Mouse (Mus musculus) erythroid progenitor cell, adult 5-6 weeks (primary cell): ENCODE results near the gene Cdc42bpg. TPM values are rescaled to one million over a fixed set of nuclear protein-coding genes. Genes with fewer than 3 reads are reported as not detected.

Experiments used
- total RNA-seq, 2 experiments: library from RNA; stranded (forward) in 1 of 2; stranded (reverse) in 1 of 2; fragments of 150-400 nt in 1 of 2; fragments of 186-747, 209-891 nt in 1 of 2; gene quantifications; 2 replicates each; pipeline versions ENCODE4 v1.2.3 to v1.2.4; 2015 to 2017; ENCODE audit warnings: low replicate concordance in 2 of 2

The Cdc42bpg gene
- total RNA-seq, 2 experiments from 2014 or later, result 1.4 TPM; not detected in 1

Other genes starting within 250 kb of the Cdc42bpg start
- gene Mrpl49, start 248.7 kb upstream of the Cdc42bpg start, total RNA-seq (2015; ENCODE audit: low replicate concordance), result 27.2 and 31.4 TPM in 2 replicates
- 13.0 and 40.8 TPM in 2 replicates for gene Mrpl49, start 248.7 kb upstream of the Cdc42bpg start, total RNA-seq (2017; ENCODE audit: low replicate concordance)
- 666 and 864 TPM in 2 replicates for gene Fau, start 248.6 kb upstream of the Cdc42bpg start, total RNA-seq (2015; ENCODE audit: low replicate concordance)
- 450 and 703 TPM in 2 replicates for gene Fau, start 248.6 kb upstream of the Cdc42bpg start, total RNA-seq (2017; ENCODE audit: low replicate concordance)
- gene Znhit2, start 245.3 kb upstream of the Cdc42bpg start, total RNA-seq (2015; ENCODE audit: low replicate concordance), result 5.9 and 7.2 TPM in 2 replicates
- gene Znhit2, start 245.3 kb upstream of the Cdc42bpg start, total RNA-seq (2017; ENCODE audit: low replicate concordance), result 3.0 and 5.7 TPM in 2 replicates
- 14.1 TPM in 1 of 2 replicates, not detected in the other for gene Tm7sf2, start 238.1 kb upstream of the Cdc42bpg start, total RNA-seq (2015; ENCODE audit: low replicate concordance)
- gene Tm7sf2, start 238.1 kb upstream of the Cdc42bpg start, total RNA-seq (2017; ENCODE audit: low replicate concordance), result 1.9 TPM in 1 of 2 replicates, not detected in the other
- 17.3 and 30.2 TPM in 2 replicates for gene Vps51, start 229.2 kb upstream of the Cdc42bpg start, total RNA-seq (2015; ENCODE audit: low replicate concordance)
- 10.5 and 10.9 TPM in 2 replicates for gene Vps51, start 229.2 kb upstream of the Cdc42bpg start, total RNA-seq (2017; ENCODE audit: low replicate concordance)
- not detected in 2 replicates for gene Tmem262, start 226.4 kb upstream of the Cdc42bpg start, total RNA-seq (2015; ENCODE audit: low replicate concordance)
- not detected in 2 replicates for gene Tmem262, start 226.4 kb upstream of the Cdc42bpg start, total RNA-seq (2017; ENCODE audit: low replicate concordance)
- not detected in 2 replicates for gene Gm28374, start 224.2 kb upstream of the Cdc42bpg start, total RNA-seq (2015; ENCODE audit: low replicate concordance)
- gene Gm28374, start 224.2 kb upstream of the Cdc42bpg start, total RNA-seq (2017; ENCODE audit: low replicate concordance), result not detected in 2 replicates
- 6.3 and 6.5 TPM in 2 replicates for gene Zfpl1, start 221.5 kb upstream of the Cdc42bpg start, total RNA-seq (2015; ENCODE audit: low replicate concordance)
- 20.0 and 23.5 TPM in 2 replicates for gene Zfpl1, start 221.5 kb upstream of the Cdc42bpg start, total RNA-seq (2017; ENCODE audit: low replicate concordance)
- gene Cdca5, start 221.5 kb upstream of the Cdc42bpg start, total RNA-seq (2015; ENCODE audit: low replicate concordance), result 70.3 and 72.1 TPM in 2 replicates
- 56.7 and 64.8 TPM in 2 replicates for gene Cdca5, start 221.5 kb upstream of the Cdc42bpg start, total RNA-seq (2017; ENCODE audit: low replicate concordance)
- 21.4 TPM in 1 of 2 replicates, not detected in the other for gene AC131692.1, start 212.0 kb upstream of the Cdc42bpg start, total RNA-seq (2015; ENCODE audit: low replicate concordance)
- gene AC131692.1, start 212.0 kb upstream of the Cdc42bpg start, total RNA-seq (2017; ENCODE audit: low replicate concordance), result 12.1 and 29.4 TPM in 2 replicates
- 14.7 and 15.9 TPM in 2 replicates for gene Naaladl1, start 200.7 kb upstream of the Cdc42bpg start, total RNA-seq (2015; ENCODE audit: low replicate concordance)
- gene Naaladl1, start 200.7 kb upstream of the Cdc42bpg start, total RNA-seq (2017; ENCODE audit: low replicate concordance), result 6.4 and 9.8 TPM in 2 replicates
- 2.5 and 5.9 TPM in 2 replicates for gene Sac3d1, start 187.8 kb upstream of the Cdc42bpg start, total RNA-seq (2015; ENCODE audit: low replicate concordance)
- gene Sac3d1, start 187.8 kb upstream of the Cdc42bpg start, total RNA-seq (2017; ENCODE audit: low replicate concordance), result 4.4 and 4.6 TPM in 2 replicates
- gene Snx15, start 178.2 kb upstream of the Cdc42bpg start, total RNA-seq (2015; ENCODE audit: low replicate concordance), result 52.8 and 61.6 TPM in 2 replicates
- gene Snx15, start 178.2 kb upstream of the Cdc42bpg start, total RNA-seq (2017; ENCODE audit: low replicate concordance), result 23.8 and 39.4 TPM in 2 replicates
- 2.5 and 7.1 TPM in 2 replicates for gene Batf2, start 165.5 kb upstream of the Cdc42bpg start, total RNA-seq (2015; ENCODE audit: low replicate concordance)
- 1.7 TPM in 1 of 2 replicates, not detected in the other for gene Batf2, start 165.5 kb upstream of the Cdc42bpg start, total RNA-seq (2017; ENCODE audit: low replicate concordance)
- gene Arl2, start 164.9 kb upstream of the Cdc42bpg start, total RNA-seq (2015; ENCODE audit: low replicate concordance), result 17.2 and 19.8 TPM in 2 replicates
- gene Arl2, start 164.9 kb upstream of the Cdc42bpg start, total RNA-seq (2017; ENCODE audit: low replicate concordance), result 9.4 and 17.3 TPM in 2 replicates
- gene Majin, start 122.1 kb upstream of the Cdc42bpg start, total RNA-seq (2015; ENCODE audit: low replicate concordance), result not detected in 2 replicates
- not detected in 2 replicates for gene Majin, start 122.1 kb upstream of the Cdc42bpg start, total RNA-seq (2017; ENCODE audit: low replicate concordance)
- gene Gpha2, start 80.1 kb upstream of the Cdc42bpg start, total RNA-seq (2015; ENCODE audit: low replicate concordance), result not detected in 2 replicates
- gene Gpha2, start 80.1 kb upstream of the Cdc42bpg start, total RNA-seq (2017; ENCODE audit: low replicate concordance), result not detected in 2 replicates
- 52.6 and 79.6 TPM in 2 replicates for gene Ppp2r5b, start 70.6 kb upstream of the Cdc42bpg start, total RNA-seq (2015; ENCODE audit: low replicate concordance)
- gene Ppp2r5b, start 70.6 kb upstream of the Cdc42bpg start, total RNA-seq (2017; ENCODE audit: low replicate concordance), result 117 and 224 TPM in 2 replicates
- gene Atg2a, start 64.8 kb upstream of the Cdc42bpg start, total RNA-seq (2015; ENCODE audit: low replicate concordance), result 13.8 and 18.0 TPM in 2 replicates
- 18.4 and 18.6 TPM in 2 replicates for gene Atg2a, start 64.8 kb upstream of the Cdc42bpg start, total RNA-seq (2017; ENCODE audit: low replicate concordance)
- gene Ehd1, start 29.7 kb upstream of the Cdc42bpg start, total RNA-seq (2015; ENCODE audit: low replicate concordance), result 20.1 and 23.4 TPM in 2 replicates
- 17.5 and 30.7 TPM in 2 replicates for gene Ehd1, start 29.7 kb upstream of the Cdc42bpg start, total RNA-seq (2017; ENCODE audit: low replicate concordance)
- 5.4 and 23.9 TPM in 2 replicates for gene Men1, start 28.5 kb downstream of the Cdc42bpg start, total RNA-seq (2015; ENCODE audit: low replicate concordance)
- 10.0 and 17.1 TPM in 2 replicates for gene Men1, start 28.5 kb downstream of the Cdc42bpg start, total RNA-seq (2017; ENCODE audit: low replicate concordance)
- gene Map4k2, start 34.7 kb downstream of the Cdc42bpg start, total RNA-seq (2015; ENCODE audit: low replicate concordance), result 14.7 and 19.8 TPM in 2 replicates
- 19.4 and 37.7 TPM in 2 replicates for gene Map4k2, start 34.7 kb downstream of the Cdc42bpg start, total RNA-seq (2017; ENCODE audit: low replicate concordance)
- gene Sf1, start 57.2 kb downstream of the Cdc42bpg start, total RNA-seq (2015; ENCODE audit: low replicate concordance), result 145 and 153 TPM in 2 replicates
- gene Sf1, start 57.2 kb downstream of the Cdc42bpg start, total RNA-seq (2017; ENCODE audit: low replicate concordance), result 171 and 223 TPM in 2 replicates
- gene Pygm, start 77.9 kb downstream of the Cdc42bpg start, total RNA-seq (2015; ENCODE audit: low replicate concordance), result 2.2 and 4.6 TPM in 2 replicates
- 0.64 and 2.6 TPM in 2 replicates for gene Pygm, start 77.9 kb downstream of the Cdc42bpg start, total RNA-seq (2017; ENCODE audit: low replicate concordance)
- gene Rasgrp2, start 92.9 kb downstream of the Cdc42bpg start, total RNA-seq (2015; ENCODE audit: low replicate concordance), result 42.3 and 47.2 TPM in 2 replicates
- 29.9 and 37.7 TPM in 2 replicates for gene Rasgrp2, start 92.9 kb downstream of the Cdc42bpg start, total RNA-seq (2017; ENCODE audit: low replicate concordance)
- not detected in 2 replicates for gene Nrxn2, start 112.3 kb downstream of the Cdc42bpg start, total RNA-seq (2015; ENCODE audit: low replicate concordance)
- gene Nrxn2, start 112.3 kb downstream of the Cdc42bpg start, total RNA-seq (2017; ENCODE audit: low replicate concordance), result not detected in 2 replicates
- not detected in 2 replicates for gene Slc22a12, start 236.6 kb downstream of the Cdc42bpg start, total RNA-seq (2015; ENCODE audit: low replicate concordance)
- not detected in 2 replicates for gene Slc22a12, start 236.6 kb downstream of the Cdc42bpg start, total RNA-seq (2017; ENCODE audit: low replicate concordance)